ENCODE assay signal across 24 mouse cellular contexts in genomic region chr2:114153247-114153646, GRCm38 (mm10). TPM values are rescaled to one million over a fixed set of nuclear protein-coding genes. Genes with fewer than 3 reads are reported as not detected.
A peak's percentile ranks its signal among the peaks of the same experiment; 100 is the strongest.
DNase-seq lines count a peak whose midpoint lies in the region; ATAC-seq and TF ChIP-seq lines count a peak whose summit lies in the region.
"Had no signal": no experiment of that assay in that cellular context is flagged by ENCODE, and none has a peak within 500 bp of the region (broad histone marks: within the 10 kb centered on the region; RNA-seq: fewer than 3 reads in every experiment).

No protein-coding gene starts in this region.

- H3K27ac ChIP-seq in kidney, adult 2 months (ENCODE audit: insufficient read depth, low read depth, low read length) = no peak overlapping the region
- H3K27ac ChIP-seq: embryonic facial prominence, embryonic 15.5 days; heart, embryonic 15.5 days; hindbrain, embryonic 10.5 days; hindbrain, embryonic 13.5 days had no signal

- H3K4me3 ChIP-seq in kidney, adult 2 months (ENCODE audit: insufficient read depth, low read depth, low read length) = no peak overlapping the region
- H3K4me3 ChIP-seq: embryonic facial prominence, embryonic 15.5 days; heart, embryonic 12.5 days; heart, embryonic 15.5 days; hindbrain, embryonic 10.5 days; hindbrain, embryonic 13.5 days had no signal

- H3K36me3 ChIP-seq in kidney, adult 2 months (ENCODE audit: control insufficient read depth, insufficient read depth, low read length) = peaks cover 8% of the 10 kb centered on the region

- no peaks in the 10 kb centered on the region for H3K27me3 ChIP-seq in kidney, adult 2 months (replicated peaks; ENCODE audit: control insufficient read depth, insufficient read depth, low read length)
- H3K27me3 ChIP-seq: embryonic facial prominence, embryonic 15.5 days; heart, embryonic 12.5 days; heart, embryonic 15.5 days; hindbrain, embryonic 13.5 days had no signal

- no peak for TF ChIP-seq POLR2A in kidney, adult 2 months (IDR thresholded peaks at IDR 0.05; ENCODE audit: low read depth, low read length)

- DNase-seq in CD4-positive helper T cell, adult 2 months (ENCODE audit: low read depth, low spot score) = peak; percentile 59
- DNase-seq in CD4-positive, CD25-positive, alpha-beta regulatory T cell, adult 2 months (ENCODE audit: low read depth, low spot score) = peak; percentile 28
- no peak for DNase-seq in kidney, adult 2 months
- DNase-seq in adrenal gland, postnatal 14 days = no peak
- no peak for DNase-seq in adrenal gland, postnatal 4 days (ENCODE audit: low spot score in 2 of 2)
- DNase-seq: adrenal gland, postnatal 10 days; cerebellum, adult 11-12 months; cerebellum, adult 8-10 months; cerebellum, postnatal 10 days; cerebellum, postnatal 36 days; embryo, embryonic 11 days; gastrocnemius, postnatal 25 days; heart, adult 18-20 months; heart, postnatal 10 days; heart, postnatal 36 days had no signal

- 89% methylated on average over 6 of the region's 6 CpGs for WGBS in kidney, adult 2 months

- ATAC-seq in activated CD4-positive, CD25-positive, alpha-beta regulatory T cell, adult 4 months = peak; percentile 58
- ATAC-seq: forebrain, embryonic 14.5 days; hindbrain, embryonic 16.5 days; intestine, embryonic 16.5 days had no signal

- H3K4me1 ChIP-seq in kidney, adult 2 months (ENCODE audit: control insufficient read depth, insufficient read depth, low read length) = no peaks in the 10 kb centered on the region
- H3K4me1 ChIP-seq: embryonic facial prominence, embryonic 15.5 days; heart, embryonic 12.5 days; heart, embryonic 15.5 days; hindbrain, embryonic 10.5 days; hindbrain, embryonic 13.5 days had no signal

- no peak for TF ChIP-seq CTCF in kidney, adult 2 months (conservative IDR thresholded peaks at IDR 0.05; ENCODE audit: insufficient read depth, insufficient read length, low read depth, low read length)

RNA-seq across cellular contexts. Expression of gene Aqr, which starts 33.6 kb away (rescaled TPM):
- polyA plus RNA-seq in activated CD4-positive, CD25-positive, alpha-beta regulatory T cell, adult 4 months (2017; shearing (Covaris generic)) = 10 to 100 TPM; 37.1 to 43.7 TPM
- polyA plus RNA-seq in kidney, adult 2 months (2012; rRNA removed) = 17.7 TPM in 2 replicates
- total RNA-seq in adrenal gland, postnatal 14 days (2021) = 33.6 and 38.8 TPM in 2 replicates
- 10 to 100 TPM; 37.2 to 39.3 TPM for total RNA-seq in adrenal gland, postnatal 4 days (2021)

RNA-seq across cellular contexts. Expression of gene Zfp770, which starts 48.0 kb away (rescaled TPM):
- polyA plus RNA-seq in activated CD4-positive, CD25-positive, alpha-beta regulatory T cell, adult 4 months (2017; shearing (Covaris generic)) = 1 to 10 TPM; 1.9 to 2.2 TPM
- polyA plus RNA-seq in kidney, adult 2 months (2012; rRNA removed) = 1.3 and 1.9 TPM in 2 replicates
- total RNA-seq in adrenal gland, postnatal 14 days (2021) = 11.3 and 12.4 TPM in 2 replicates
- total RNA-seq in adrenal gland, postnatal 4 days (2021) = 10 to 100 TPM; 15.4 TPM

Comparison
In these comparisons a context has a peak if more than half of its experiments do, and no peak if none do; other contexts are left out.
1. DNase-seq: peak in CD4-positive helper T cell, adult 2 months (single experiment) and CD4-positive, CD25-positive, alpha-beta regulatory T cell, adult 2 months (single experiment); none in kidney, adult 2 months (single experiment), adrenal gland, postnatal 14 days (single experiment) and adrenal gland, postnatal 4 days (0 of 2).